Mouse (Mus musculus): ENCODE measurements around the gene Hoxc4. TPM values are rescaled to one million over a fixed set of nuclear protein-coding genes. Genes with fewer than 3 reads are reported as not detected.

Gene Hoxc4
- total and polyA plus RNA-seq, 2 experiments from 2014 or later = 13.1 to 33.0 TPM

GRCm38 (mm10) chr15:103074663-103075415 is 56.1 kb downstream of the Hoxc4 start:
- no peak overlapping the region for H3K27ac ChIP-seq
- no peaks in the 10 kb centered on the region for H3K4me1 ChIP-seq (ENCODE audit: insufficient read depth, low read length)
- ATAC-seq = no peak
- no peak overlapping the region for H3K4me2 ChIP-seq (ENCODE audit: low read depth, low read length)
- no peak overlapping the region for H3K4me3 ChIP-seq (ENCODE audit: low read length)
- no peaks in the 10 kb centered on the region for H3K36me3 ChIP-seq (ENCODE audit: insufficient read depth, low read length)
- no peak for DNase-seq (ENCODE audit: low spot score)
- peaks cover 15% of the 10 kb centered on the region for H3K27me3 ChIP-seq (ENCODE audit: insufficient read depth, low read length)
- H3K9ac ChIP-seq (replicated peaks; ENCODE audit: low read length) = no peak overlapping the region
- no peak for TF ChIP-seq CTCF (IDR thresholded peaks at IDR 0.05; ENCODE audit: low read depth)
- no peaks in the 10 kb centered on the region for H3K9me3 ChIP-seq (ENCODE audit: low read length)
- WGBS = 59% methylated on average over 11 of the region's 11 CpGs

- H3K4me2 ChIP-seq (ENCODE audit: low read depth, low read length) = no peak overlapping the region
- no peak overlapping the region for H3K9ac ChIP-seq (replicated peaks; ENCODE audit: low read length)
- no peak for DNase-seq (ENCODE audit: low spot score)
- TF ChIP-seq CTCF (IDR thresholded peaks at IDR 0.05; ENCODE audit: low read depth) = no peak
- H3K27me3 ChIP-seq (ENCODE audit: insufficient read depth, low read length) = peaks cover 4% of the 10 kb centered on the region; the same call in 1 of the 2 replicates
- no peaks in the 10 kb centered on the region for H3K4me1 ChIP-seq (ENCODE audit: insufficient read depth, low read length)
- no peaks in the 10 kb centered on the region for H3K9me3 ChIP-seq (ENCODE audit: low read length)
- H3K36me3 ChIP-seq (ENCODE audit: insufficient read depth, low read length) = no peaks in the 10 kb centered on the region
- no peak for ATAC-seq
- H3K27ac ChIP-seq = no peak overlapping the region
- 80% methylated on average over 2 of the region's 2 CpGs for WGBS
- H3K4me3 ChIP-seq (ENCODE audit: low read length) = no peak overlapping the region
These were observed 58.9 kb downstream of the Hoxc4 start for GRCm38 (mm10) chr15:103077673-103078072.

GRCm38 (mm10) chr15:103082622-103083021 is 63.9 kb downstream of the Hoxc4 start:
- no peaks in the 10 kb centered on the region for H3K9me3 ChIP-seq (ENCODE audit: low read length)
- peaks cover 26% of the 10 kb centered on the region; the same call in 1 of the 2 replicates for H3K27me3 ChIP-seq (ENCODE audit: insufficient read depth, low read length)
- H3K9ac ChIP-seq (replicated peaks; ENCODE audit: low read length) = no peak overlapping the region
- no peak for ATAC-seq
- no peak overlapping the region for H3K4me3 ChIP-seq (ENCODE audit: low read length)
- no peaks in the 10 kb centered on the region for H3K36me3 ChIP-seq (ENCODE audit: insufficient read depth, low read length)
- 66% methylated on average over 4 of the region's 4 CpGs for WGBS
- no peak overlapping the region for H3K4me2 ChIP-seq (ENCODE audit: low read depth, low read length)
- peaks cover 18% of the 10 kb centered on the region for H3K4me1 ChIP-seq (ENCODE audit: insufficient read depth, low read length)
- DNase-seq (ENCODE audit: low spot score) = no peak
- H3K27ac ChIP-seq = no peak overlapping the region
- TF ChIP-seq CTCF (IDR thresholded peaks at IDR 0.05; ENCODE audit: low read depth) = no peak

- no peak for TF ChIP-seq CTCF (IDR thresholded peaks at IDR 0.05; ENCODE audit: low read depth)
- Histone ChIP-seq H3K4me3 (ENCODE audit: low read length) (no peak overlapping the region), H3K27ac (no peak overlapping the region), H3K4me2 (ENCODE audit: low read depth, low read length) (no peak overlapping the region), H3K9ac (replicated peaks; ENCODE audit: low read length) (no peak overlapping the region), H3K4me1 (ENCODE audit: insufficient read depth, low read length) (peaks cover 18% of the 10 kb centered on the region), H3K36me3 (ENCODE audit: insufficient read depth, low read length) (no peaks in the 10 kb centered on the region), H3K9me3 (ENCODE audit: low read length) (no peaks in the 10 kb centered on the region), H3K27me3 (ENCODE audit: insufficient read depth, low read length) (peaks cover 26% of the 10 kb centered on the region; the same call in 1 of the 2 replicates)
- DNase-seq (ENCODE audit: low spot score) (no peak), ATAC-seq (no peak)
- 75% methylated on average over 1 of the region's 1 CpGs for WGBS
These were observed 64.9 kb downstream of the Hoxc4 start for GRCm38 (mm10) chr15:103083598-103083997.

GRCm38 (mm10) chr15:103084944-103085343 is 66.2 kb downstream of the Hoxc4 start:
- no peak overlapping the region for H3K4me3 ChIP-seq (ENCODE audit: low read length)
- H3K9me3 ChIP-seq (ENCODE audit: low read length) = no peaks in the 10 kb centered on the region
- ATAC-seq (no peak), DNase-seq (ENCODE audit: low spot score) (no peak)
- TF ChIP-seq CTCF (IDR thresholded peaks at IDR 0.05; ENCODE audit: low read depth) = no peak
- peaks cover 18% of the 10 kb centered on the region for H3K4me1 ChIP-seq (ENCODE audit: insufficient read depth, low read length)
- no peak overlapping the region for H3K4me2 ChIP-seq (ENCODE audit: low read depth, low read length)
- H3K27me3 ChIP-seq (ENCODE audit: insufficient read depth, low read length) = peaks cover 26% of the 10 kb centered on the region; the same call in 1 of the 2 replicates
- no peak overlapping the region for H3K27ac ChIP-seq
- 57% methylated on average over 1 of the region's 1 CpGs for WGBS
- no peak overlapping the region for H3K9ac ChIP-seq (replicated peaks; ENCODE audit: low read length)
- no peaks in the 10 kb centered on the region for H3K36me3 ChIP-seq (ENCODE audit: insufficient read depth, low read length)

GRCm38 (mm10) chr15:103085831-103086671 is 67.3 kb downstream of the Hoxc4 start:
- H3K27ac ChIP-seq = 0 out of 2 replicates have a peak overlapping the region, but pooled peaks have one; percentile 2

More at GRCm38 (mm10) chr15:103085831-103086671, 67.3 kb downstream of the Hoxc4 start:
- H3K9me3 ChIP-seq (ENCODE audit: low read length) = no peaks in the 10 kb centered on the region
- no peaks in the 10 kb centered on the region for H3K36me3 ChIP-seq (ENCODE audit: insufficient read depth, low read length)
- peaks cover 26% of the 10 kb centered on the region for H3K4me1 ChIP-seq (ENCODE audit: insufficient read depth, low read length)
- H3K4me2 ChIP-seq (ENCODE audit: low read depth, low read length) = peak overlapping the region; percentile 53
- WGBS = 1% methylated on average over 61 of the region's 61 CpGs
- ATAC-seq (peak; percentile 70), DNase-seq (ENCODE audit: low spot score) (peak; percentile 73)
- no peak for TF ChIP-seq CTCF (IDR thresholded peaks at IDR 0.05; ENCODE audit: low read depth)
- H3K9ac ChIP-seq (replicated peaks; ENCODE audit: low read length) = peak overlapping the region; percentile 13; the same call in 1 of the 2 replicates
- H3K4me3 ChIP-seq (ENCODE audit: low read length) = peak overlapping the region; percentile 27
- peaks cover 26% of the 10 kb centered on the region; the same call in 1 of the 2 replicates for H3K27me3 ChIP-seq (ENCODE audit: insufficient read depth, low read length)

MicroRNAs within 50 kb of the gene (microRNA counts, 519-probe panel; counts per million panel counts)
- microRNA mmu-miR-615-3p (not detected), microRNA mmu-miR-615-5p (not detected)

Small RNA genes within 50 kb of the gene (microRNA-seq; reads per million reads assigned to microRNA genes)
- gene Mir196a-2 = 3.3 to 3.9 reads per million in 2 experiments
- 335 to 565 reads per million in 2 experiments for gene Mir615

Other genes starting within 250 kb of the Hoxc4 start
- not detected in 2 replicates for gene Hoxc13, start 97.8 kb upstream of the Hoxc4 start, total RNA-seq (2014; rRNA removed)
- gene Hoxc13, start 97.8 kb upstream of the Hoxc4 start, polyA plus RNA-seq (2015; fragmentation: Nextera tagmentation; extraction: Ambion mirVana) = not detected in 2 replicates
- gene Hoxc12, start 82.2 kb upstream of the Hoxc4 start, total RNA-seq (2014; rRNA removed) = not detected in 2 replicates
- not detected in 2 replicates for gene Hoxc12, start 82.2 kb upstream of the Hoxc4 start, polyA plus RNA-seq (2015; fragmentation: Nextera tagmentation; extraction: Ambion mirVana)
- not detected in 2 replicates for gene Hoxc11, start 64.5 kb upstream of the Hoxc4 start, total RNA-seq (2014; rRNA removed)
- gene Hoxc11, start 64.5 kb upstream of the Hoxc4 start, polyA plus RNA-seq (2015; fragmentation: Nextera tagmentation; extraction: Ambion mirVana) = not detected in 2 replicates
- gene Hoxc10, start 52.1 kb upstream of the Hoxc4 start, total RNA-seq (2014; rRNA removed) = not detected in 2 replicates
- gene Hoxc10, start 52.1 kb upstream of the Hoxc4 start, polyA plus RNA-seq (2015; fragmentation: Nextera tagmentation; extraction: Ambion mirVana) = not detected in 2 replicates
- gene Hoxc5, start 51.5 kb upstream of the Hoxc4 start, total RNA-seq (2014; rRNA removed) = 5.4 and 8.7 TPM in 2 replicates
- 6.4 and 7.3 TPM in 2 replicates for gene Hoxc5, start 51.5 kb upstream of the Hoxc4 start, polyA plus RNA-seq (2015; fragmentation: Nextera tagmentation; extraction: Ambion mirVana)
- gene Hoxc9, start 42.5 kb upstream of the Hoxc4 start, total RNA-seq (2014; rRNA removed) = not detected in 2 replicates
- gene Hoxc9, start 42.5 kb upstream of the Hoxc4 start, polyA plus RNA-seq (2015; fragmentation: Nextera tagmentation; extraction: Ambion mirVana) = not detected in 2 replicates
- 0.26 TPM in 1 of 2 replicates, not detected in the other for gene Hoxc8, start 28.3 kb upstream of the Hoxc4 start, total RNA-seq (2014; rRNA removed)
- not detected in 2 replicates for gene Hoxc8, start 28.3 kb upstream of the Hoxc4 start, polyA plus RNA-seq (2015; fragmentation: Nextera tagmentation; extraction: Ambion mirVana)
- gene Hoxc6, start 20.7 kb upstream of the Hoxc4 start, total RNA-seq (2014; rRNA removed) = 0.43 and 1.4 TPM in 2 replicates
- gene Hoxc6, start 20.7 kb upstream of the Hoxc4 start, polyA plus RNA-seq (2015; fragmentation: Nextera tagmentation; extraction: Ambion mirVana) = 0.59 and 1.2 TPM in 2 replicates
- gene Smug1, start 148.2 kb downstream of the Hoxc4 start, total RNA-seq (2014; rRNA removed) = 22.7 and 40.1 TPM in 2 replicates
- 11.9 and 13.2 TPM in 2 replicates for gene Smug1, start 148.2 kb downstream of the Hoxc4 start, polyA plus RNA-seq (2015; fragmentation: Nextera tagmentation; extraction: Ambion mirVana)
- 125 and 134 TPM in 2 replicates for gene Cbx5, start 220.9 kb downstream of the Hoxc4 start, total RNA-seq (2014; rRNA removed)
- gene Cbx5, start 220.9 kb downstream of the Hoxc4 start, polyA plus RNA-seq (2015; fragmentation: Nextera tagmentation; extraction: Ambion mirVana) = 95.3 and 98.1 TPM in 2 replicates
- gene Hnrnpa1, start 221.5 kb downstream of the Hoxc4 start, total RNA-seq (2014; rRNA removed) = 117 and 148 TPM in 2 replicates
- gene Hnrnpa1, start 221.5 kb downstream of the Hoxc4 start, polyA plus RNA-seq (2015; fragmentation: Nextera tagmentation; extraction: Ambion mirVana) = 596 and 630 TPM in 2 replicates
- gene Nfe2, start 239.5 kb downstream of the Hoxc4 start, total RNA-seq (2014; rRNA removed) = 0.63 TPM in 1 of 2 replicates, not detected in the other
- 0.20 and 0.33 TPM in 2 replicates for gene Nfe2, start 239.5 kb downstream of the Hoxc4 start, polyA plus RNA-seq (2015; fragmentation: Nextera tagmentation; extraction: Ambion mirVana)